Mouse (Mus musculus) kidney, adult 2 months (tissue): ENCODE data around the gene Sh2d7.

Experiments used
- CTCF ChIP-seq: fragments of 200-500 bp; conservative IDR thresholded peaks from 2 replicates; pipeline ENCODE4 v1.5.1; 2011; ENCODE audit warnings: low read depth, mild to moderate bottlenecking, control low read depth, low read length, moderate library complexity, mixed read lengths; ENCODE audit not compliant: insufficient read depth, insufficient read length
- POLR2A ChIP-seq: fragments of 200-500 bp; IDR thresholded peaks from one replicate; pipeline ENCODE4 v1.6.1; 2011; ENCODE audit warnings: low read depth, low read length, control low read depth

DNA sequence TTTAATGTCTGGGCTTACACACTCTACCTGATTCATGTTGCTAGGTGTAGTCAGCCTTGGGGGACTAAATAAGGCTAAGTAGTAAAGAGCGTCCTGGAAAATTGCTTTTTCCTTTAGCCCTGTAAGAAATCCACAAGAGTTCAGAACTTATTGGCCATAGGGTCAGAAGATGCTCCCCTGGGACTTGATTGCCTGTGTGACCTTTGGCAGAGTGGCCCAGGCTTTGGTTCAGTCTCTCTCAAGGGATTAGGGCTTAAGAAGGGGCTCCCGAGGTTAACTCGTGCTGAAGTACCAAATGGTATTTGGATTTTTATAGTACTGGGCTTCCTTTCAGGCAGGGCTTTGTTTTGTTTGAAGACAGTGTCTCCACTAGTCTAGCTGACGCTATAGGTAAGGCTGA is 49.1 kb downstream of the Sh2d7 start:
- TF ChIP-seq POLR2A (no peak), CTCF (no peak)
